Mouse (Mus musculus): ENCODE results near the gene Agpat1.

Gene Agpat1

GRCm38 (mm10) chr17:34629221-34629751 lies 25.2 kb downstream of the Agpat1 start, which contains the start of gene Prrt1:
Gene Prrt1, plus strand, starts transcription at chr17:34629533.
- in situ Hi-C loops (cut with MboI, MseI): no loop called here

- in situ Hi-C loops (cut with MboI, MseI): no loop called here
Measured at GRCm38 (mm10) chr17:34629796-34630603, 25.9 kb downstream of the Agpat1 start.

- in situ Hi-C loops (cut with MboI, MseI): no loop called here
Measured at GRCm38 (mm10) chr17:34630761-34631301, 26.8 kb downstream of the Agpat1 start.

DNA sequence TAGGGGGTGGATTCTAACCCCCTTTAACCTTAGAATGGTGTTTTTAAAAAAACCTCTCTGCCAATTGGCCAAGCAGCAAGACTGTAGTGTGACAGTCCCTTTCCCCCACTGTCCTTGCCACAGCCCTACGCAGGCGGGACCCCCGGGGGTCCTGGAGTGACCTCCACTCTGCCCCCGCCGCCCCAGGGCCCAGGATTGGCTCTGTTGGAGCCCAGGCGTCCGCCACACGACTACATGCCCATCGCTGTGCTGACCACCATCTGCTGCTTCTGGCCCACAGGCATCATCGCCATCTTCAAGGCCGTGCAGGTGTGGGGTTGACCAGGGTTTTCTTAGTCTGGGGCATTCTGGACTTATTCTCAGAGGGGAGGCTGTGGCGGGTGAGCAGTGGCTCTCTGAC lies 27.6 kb downstream of the Agpat1 start:
- in situ Hi-C loops (cut with MboI, MseI): no loop called here

DNA sequence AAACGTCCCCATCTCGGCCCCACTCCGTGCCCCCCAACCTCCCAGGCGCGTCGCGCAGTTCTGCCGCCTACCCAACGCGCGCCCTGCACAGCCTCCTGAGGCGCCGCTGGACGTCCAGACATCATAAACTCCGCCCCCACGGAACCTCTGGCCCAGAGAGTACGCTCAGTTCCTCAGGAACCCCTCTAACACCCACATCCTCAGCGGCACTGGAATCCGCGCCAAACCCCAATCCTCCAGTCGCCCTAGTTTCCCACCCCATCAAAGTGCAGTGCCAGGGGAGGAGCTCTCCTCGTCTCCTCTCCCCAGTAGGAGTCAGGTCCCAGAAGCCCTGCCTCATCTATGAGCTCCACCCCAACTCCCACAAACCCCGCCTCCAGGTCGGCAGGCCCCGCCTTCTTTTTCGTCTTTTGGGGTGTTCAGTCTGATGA lies 28.2 kb downstream of the Agpat1 start:
- in situ Hi-C loops (cut with MboI, MseI): no loop called here

DNA sequence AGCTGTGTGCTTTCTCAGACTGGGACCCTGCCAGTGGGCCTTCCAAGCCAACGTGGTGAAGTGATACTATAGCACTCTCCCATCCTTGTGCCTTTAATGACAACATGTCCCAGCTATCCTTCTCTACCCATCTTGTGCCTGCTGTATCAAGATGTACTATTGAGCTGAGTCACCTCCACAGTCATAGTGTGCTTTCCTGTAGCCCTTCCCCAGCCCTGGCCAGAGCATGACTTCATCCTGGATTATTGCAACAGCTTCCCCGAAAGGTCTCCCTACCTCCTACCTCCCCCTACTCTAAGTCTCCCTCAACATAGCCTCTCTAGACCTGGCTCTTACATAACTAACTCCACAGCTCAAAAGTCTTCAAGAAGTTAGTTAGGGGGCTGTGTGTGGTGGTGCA lies 31.6 kb downstream of the Agpat1 start:
- in situ Hi-C loops (cut with MboI, MseI): no loop called here

- in situ Hi-C loops (cut with MboI, MseI): no loop called here
Measured at GRCm38 (mm10) chr17:34637459-34637858, 33.4 kb downstream of the Agpat1 start.

GRCm38 (mm10) chr17:34639461-34640255 lies 35.6 kb downstream of the Agpat1 start:
- in situ Hi-C loops (cut with MboI, MseI): no loop called here

DNA sequence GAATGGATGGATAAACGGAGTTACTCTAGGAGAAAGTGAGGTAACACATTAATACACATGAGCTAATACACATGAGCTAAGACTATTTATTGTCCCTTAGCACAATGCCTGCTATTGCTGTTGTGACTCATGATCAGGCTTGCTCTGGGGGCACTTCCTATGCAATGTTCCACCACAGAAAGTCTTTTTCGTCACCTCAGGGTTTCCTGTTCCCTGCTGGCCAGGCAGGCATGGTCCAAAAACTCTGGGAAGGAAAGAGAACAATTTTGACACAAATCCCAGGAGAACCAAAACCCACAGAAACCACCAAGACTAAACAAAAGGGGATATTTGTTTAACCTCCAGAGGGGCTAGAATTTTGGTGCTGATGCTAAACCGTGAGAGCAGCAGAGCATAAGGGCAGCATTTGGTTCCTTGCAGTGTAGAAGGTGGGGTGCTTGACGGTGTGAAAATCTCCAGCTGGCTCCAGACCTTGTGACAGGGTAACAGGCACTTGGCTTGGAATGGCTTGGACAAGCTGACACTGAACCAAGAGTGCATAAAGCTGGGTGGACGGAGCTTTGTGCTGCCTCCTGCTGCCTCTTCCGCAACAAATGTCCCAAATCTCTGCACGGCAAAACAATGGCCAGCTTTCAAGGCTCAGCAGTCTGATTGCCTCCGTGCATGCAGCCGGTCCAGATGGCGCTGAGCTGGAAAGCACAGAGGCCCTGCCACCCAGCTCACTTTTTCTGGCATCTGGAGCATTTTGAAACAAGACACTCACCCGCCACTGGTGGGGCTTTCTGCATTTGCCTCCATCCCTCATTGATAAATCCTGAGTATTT lies 36.9 kb downstream of the Agpat1 start:
- in situ Hi-C loops (cut with MboI, MseI): no loop called here

- in situ Hi-C loops (cut with MboI, MseI): no loop called here
Measured at GRCm38 (mm10) chr17:34641945-34642344, 37.9 kb downstream of the Agpat1 start.

- in situ Hi-C loops (cut with MboI, MseI): no loop called here
Measured at GRCm38 (mm10) chr17:34643379-34643778, 39.3 kb downstream of the Agpat1 start.

DNA sequence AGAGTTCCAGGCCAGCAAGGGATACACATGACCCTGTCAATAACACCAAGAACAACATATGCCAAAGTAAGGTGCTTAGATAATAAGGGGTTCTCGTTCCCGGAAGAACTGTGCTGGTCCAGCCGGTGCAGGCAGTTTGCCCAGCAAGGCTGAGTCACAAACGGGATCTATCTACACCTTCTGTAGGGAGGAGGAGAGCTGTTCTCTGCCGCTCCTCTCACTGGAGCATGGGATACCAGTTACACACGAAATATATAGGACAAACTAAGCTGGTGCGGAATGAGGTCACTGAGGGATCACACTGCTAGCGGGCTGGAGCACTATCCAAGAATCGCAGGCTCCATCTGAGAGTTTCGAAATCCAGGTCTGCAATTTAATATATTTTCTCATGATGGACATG lies 39.9 kb downstream of the Agpat1 start:
- in situ Hi-C loops (cut with MboI, MseI): no loop called here

DNA sequence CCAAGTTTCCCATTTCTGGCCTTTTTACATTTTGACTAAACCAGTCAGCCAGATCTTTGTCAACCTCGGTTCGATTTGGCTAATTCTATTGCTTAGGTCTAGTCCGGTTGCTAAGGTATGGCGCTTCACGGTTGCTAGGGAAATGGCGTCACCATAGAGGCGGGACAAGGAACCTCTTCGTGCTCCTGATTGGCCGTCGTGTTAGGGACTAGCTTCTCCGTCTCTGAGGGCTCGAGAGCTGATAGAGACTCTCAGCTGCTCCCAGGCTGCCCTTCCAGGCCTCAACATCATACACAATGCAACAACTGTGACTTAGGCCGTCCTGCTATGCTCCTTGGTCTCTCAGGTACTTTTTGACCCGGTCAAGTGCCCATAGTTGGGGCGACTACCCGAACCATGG lies 40.5 kb downstream of the Agpat1 start, which contains the start of gene Fkbpl:
Gene Fkbpl (plus strand): TSS at position 157 of the 400 bp plus-strand sequence.
- in situ Hi-C loops (cut with MboI, MseI): no loop called here

- in situ Hi-C loops (cut with MboI, MseI): no loop called here
Measured at GRCm38 (mm10) chr17:34645256-34645829, 41.3 kb downstream of the Agpat1 start.

GRCm38 (mm10) chr17:34645831-34646511 lies 41.9 kb downstream of the Agpat1 start:
- in situ Hi-C loops (cut with MboI, MseI): no loop called here

DNA sequence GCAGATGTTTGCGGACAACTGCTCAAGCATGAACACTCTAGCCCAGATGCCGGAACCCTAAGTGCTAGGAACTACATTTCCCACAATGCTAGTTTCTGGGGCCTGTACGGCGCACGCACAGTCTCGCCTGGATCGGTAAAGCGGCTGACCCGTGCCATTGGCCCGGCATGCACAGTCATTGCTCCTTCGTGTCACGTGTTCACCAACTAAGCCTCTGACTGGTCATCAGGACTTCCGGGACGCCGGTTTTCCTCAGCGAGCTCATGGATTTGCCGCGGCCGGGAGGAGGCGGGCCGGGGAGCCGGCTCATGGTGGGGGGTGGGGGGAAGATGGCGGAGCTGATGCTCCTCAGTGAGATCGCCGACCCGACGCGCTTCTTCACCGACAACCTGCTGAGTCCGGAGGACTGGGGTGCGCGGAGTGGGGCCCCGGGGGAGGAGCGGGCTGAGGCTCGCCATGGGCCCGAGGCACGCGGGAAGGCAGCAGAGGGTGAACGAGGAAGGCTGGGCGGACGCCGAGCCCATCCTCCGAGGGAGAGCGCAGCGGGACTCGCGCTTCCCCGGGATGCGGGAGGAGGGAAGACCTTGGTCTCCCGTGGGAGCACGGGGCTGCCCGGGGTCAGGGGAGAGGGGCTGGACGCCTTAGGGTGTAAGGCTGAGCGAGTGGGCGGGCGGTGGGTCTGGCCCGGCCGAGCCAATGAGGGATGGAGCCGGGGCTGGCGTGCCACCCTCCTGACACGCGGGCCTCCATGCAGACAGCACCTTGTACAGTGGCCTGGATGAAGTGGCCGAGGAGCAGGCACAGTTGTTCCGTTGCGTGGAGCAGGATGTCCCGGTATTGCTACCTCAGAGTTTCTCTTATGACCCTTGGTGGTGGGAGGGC lies 43.1 kb downstream of the Agpat1 start, which contains the start of gene Atf6b:
Gene Atf6b (plus strand): TSS at position 241 of the 882 bp plus-strand sequence.
- in situ Hi-C loops (cut with MboI, MseI): no loop called here

- in situ Hi-C loops (cut with MboI, MseI): no loop called here
Measured at GRCm38 (mm10) chr17:34648141-34648890, 44.3 kb downstream of the Agpat1 start.

GRCm38 (mm10) chr17:34649106-34649864 lies 45.2 kb downstream of the Agpat1 start:
- in situ Hi-C loops (cut with MboI, MseI): no loop called here
